Mouse (Mus musculus) limb, embryonic 14.5 days (tissue): Measurements from ENCODE around the gene Cd24a. TPM values are rescaled to one million over a fixed set of nuclear protein-coding genes. Genes with fewer than 3 reads are reported as not detected.
A peak's percentile ranks its signal among the peaks of the same experiment; 100 is the strongest.

Experiments used
- ATAC-seq: fragments of 200-750 bp; cut with Nextera tagmentation; 2 replicates; pipeline ENCODE4 v1.8.0; 2017; ENCODE audit warnings: low read depth, moderate number of reproducible peaks, moderate TSS enrichment; ENCODE audit not compliant: low FRiP score
- DNase-seq: peaks from one replicate; pipeline ENCODE4 v3.0.0-alpha.2; 2015; ENCODE audit warnings: low spot score
- H3K27ac ChIP-seq: fragments of 300-500 bp; sonication (generic); replicated peaks from 2 replicates; pipeline ENCODE4 v1.5.1; 2014; ENCODE audit warnings: low read depth, mild to moderate bottlenecking, low read length, moderate library complexity, mixed read lengths
- H3K27me3 ChIP-seq: fragments of 300-500 bp; sonication (generic); 2 replicates; pipeline ENCODE4 v1.6.1; 2014; ENCODE audit warnings: low read length, mixed read lengths; ENCODE audit not compliant: control insufficient read depth, insufficient read depth
- H3K36me3 ChIP-seq: fragments of 300-500 bp; sonication (generic); 2 replicates; pipeline ENCODE4 v1.6.1; 2014; ENCODE audit warnings: mild to moderate bottlenecking, low read length, moderate library complexity, mixed read lengths; ENCODE audit not compliant: control insufficient read depth, insufficient read depth
- H3K4me1 ChIP-seq: fragments of 300-500 bp; sonication (generic); 2 replicates; pipeline ENCODE4 v1.6.1; 2014; ENCODE audit warnings: antibody characterized with exemption, low read length, mixed read lengths; ENCODE audit not compliant: control insufficient read depth, insufficient read depth
- H3K4me2 ChIP-seq: fragments of 300-500 bp; sonication (generic); replicated peaks from 2 replicates; pipeline ENCODE4 v1.6.1; 2014; ENCODE audit warnings: low read depth, mild to moderate bottlenecking, low read length, moderate library complexity; ENCODE audit not compliant: severe bottlenecking
- H3K4me3 ChIP-seq: fragments of 300-500 bp; sonication (generic); replicated peaks from 2 replicates; pipeline ENCODE4 v1.5.1; 2014; ENCODE audit warnings: low read length
- H3K9ac ChIP-seq: fragments of 300-500 bp; sonication (generic); 2 replicates; pipeline ENCODE4 v1.6.1; 2014; ENCODE audit warnings: mild to moderate bottlenecking, low read depth, low read length, moderate library complexity; ENCODE audit not compliant: severe bottlenecking
- H3K9me3 ChIP-seq: fragments of 300-500 bp; sonication (generic); 2 replicates; pipeline ENCODE4 v1.6.1; 2016; ENCODE audit warnings: low read length; ENCODE audit not compliant: control insufficient read depth
- POLR2A ChIP-seq: fragments of 200-500 bp; IDR thresholded peaks from 2 replicates; pipeline ENCODE4 v1.8.0; 2012; ENCODE audit warnings: inconsistent platforms, mild to moderate bottlenecking, moderate library complexity, borderline replicate concordance; ENCODE audit not compliant: insufficient read depth, insufficient read length; ENCODE audit errors: extremely low read depth
- WGBS: fragments of 180-500 bp; shearing (Covaris S2); extraction: QIAGEN DNeasy Blood & Tissue Kit; methylation state at CpG from one replicate; pipeline ENCODE4 v1.1.7; 2014; 5-methylcytosine and 5-hydroxymethylcytosine counted together
- polyA plus RNA-seq, 2 experiments: library from polyadenylated mRNA; depleted of rRNA in 1 of 2; stranded (reverse) in 1 of 2; unstranded in 1 of 2; fragments of >200 nt; fragmentation: Nextera tagmentation in 1 of 2; extraction: Ambion mirVana in 1 of 2; gene quantifications; 2 replicates each; pipeline versions ENCODE4 v1.2.1 to v1.2.3; 2012 to 2014

Gene Cd24a
- polyA plus RNA-seq, 2 experiments, result 268 to 335 TPM

GRCm38 (mm10) chr10:43581260-43581659, 3.2 kb downstream of the Cd24a start:
- no peaks in the 10 kb centered on the region for H3K27me3 ChIP-seq
- peak overlapping the region; percentile 96 for H3K9ac ChIP-seq
- ATAC-seq (no peak), DNase-seq (no peak)
- 59% methylated on average over 3 of the region's 3 CpGs for WGBS
- peak overlapping the region; percentile 65 for H3K4me3 ChIP-seq
- H3K4me2 ChIP-seq, result peak overlapping the region; percentile 85
- H3K27ac ChIP-seq, result peak overlapping the region; percentile 100
- TF ChIP-seq POLR2A, result no peak
- H3K9me3 ChIP-seq, result no peaks in the 10 kb centered on the region
- peaks cover 3% of the 10 kb centered on the region for H3K4me1 ChIP-seq
- peaks cover 27% of the 10 kb centered on the region for H3K36me3 ChIP-seq

GRCm38 (mm10) chr10:43584538-43584937, 6.5 kb downstream of the Cd24a start:
- Histone ChIP-seq H3K27ac (no peak overlapping the region), H3K9me3 (no peaks in the 10 kb centered on the region), H3K4me2 (no peak overlapping the region), H3K36me3 (peaks cover 27% of the 10 kb centered on the region), H3K27me3 (no peaks in the 10 kb centered on the region), H3K9ac (no peak overlapping the region), H3K4me3 (no peak overlapping the region), H3K4me1 (no peaks in the 10 kb centered on the region; the same call in 1 of the 2 replicates)
- TF ChIP-seq POLR2A, result no peak
- DNase-seq (no peak), ATAC-seq (no peak)
- WGBS, result 89% methylated on average over 4 of the region's 4 CpGs

- H3K27ac ChIP-seq, result no peak overlapping the region
- H3K27me3 ChIP-seq, result no peaks in the 10 kb centered on the region
- H3K4me2 ChIP-seq, result no peak overlapping the region
- peak overlapping the region; percentile 12; the same call in 1 of the 2 replicates for H3K9ac ChIP-seq
- TF ChIP-seq POLR2A, result no peak
- ATAC-seq (no peak), DNase-seq (no peak)
- no peaks in the 10 kb centered on the region for H3K9me3 ChIP-seq
- 56% methylated on average over 8 of the region's 8 CpGs for WGBS
- no peak overlapping the region for H3K4me3 ChIP-seq
- peaks cover 11% of the 10 kb centered on the region for H3K36me3 ChIP-seq
- H3K4me1 ChIP-seq, result no peaks in the 10 kb centered on the region; the same call in 1 of the 2 replicates
These were observed 10.5 kb downstream of the Cd24a start for GRCm38 (mm10) chr10:43588470-43589177.

GRCm38 (mm10) chr10:43591477-43591876, 13.4 kb downstream of the Cd24a start:
- Histone ChIP-seq H3K4me1 (no peaks in the 10 kb centered on the region; the same call in 1 of the 2 replicates), H3K36me3 (no peaks in the 10 kb centered on the region), H3K4me3 (no peak overlapping the region), H3K27me3 (no peaks in the 10 kb centered on the region), H3K9ac (no peak overlapping the region), H3K9me3 (no peaks in the 10 kb centered on the region), H3K27ac (no peak overlapping the region), H3K4me2 (no peak overlapping the region)
- 88% methylated on average over 10 of the region's 10 CpGs for WGBS
- ATAC-seq (no peak), DNase-seq (no peak)
- no peak for TF ChIP-seq POLR2A

GRCm38 (mm10) chr10:43593182-43593581, 15.1 kb downstream of the Cd24a start:
- Histone ChIP-seq H3K27me3 (no peaks in the 10 kb centered on the region), H3K4me3 (no peak overlapping the region), H3K27ac (no peak overlapping the region), H3K36me3 (no peaks in the 10 kb centered on the region), H3K9me3 (no peaks in the 10 kb centered on the region), H3K4me2 (no peak overlapping the region), H3K4me1 (no peaks in the 10 kb centered on the region; the same call in 1 of the 2 replicates), H3K9ac (no peak overlapping the region)
- no peak for DNase-seq
- 87% methylated on average over 5 of the region's 5 CpGs for WGBS
- no peak for TF ChIP-seq POLR2A
- ATAC-seq, result no peak
